Mouse (Mus musculus) small intestine, adult 2 months (tissue): ENCODE measurements around the gene Olfr1388.

Source experiments
- CTCF ChIP-seq: fragments of 200-500 bp; IDR thresholded peaks from 2 replicates; pipeline ENCODE4 v1.5.1; 2012; ENCODE audit warnings: low read depth, mild to moderate bottlenecking, control low read depth, inconsistent platforms, low read length, moderate library complexity, mixed read lengths; ENCODE audit not compliant: insufficient replicate concordance, insufficient read length; ENCODE audit errors: extremely low read depth
- POLR2A ChIP-seq: fragments of 200-500 bp; IDR thresholded peaks from 2 replicates; pipeline ENCODE4 v1.6.1; 2012; ENCODE audit warnings: low read depth, mild to moderate bottlenecking, control low read depth, inconsistent platforms, low read length, moderate library complexity

DNA sequence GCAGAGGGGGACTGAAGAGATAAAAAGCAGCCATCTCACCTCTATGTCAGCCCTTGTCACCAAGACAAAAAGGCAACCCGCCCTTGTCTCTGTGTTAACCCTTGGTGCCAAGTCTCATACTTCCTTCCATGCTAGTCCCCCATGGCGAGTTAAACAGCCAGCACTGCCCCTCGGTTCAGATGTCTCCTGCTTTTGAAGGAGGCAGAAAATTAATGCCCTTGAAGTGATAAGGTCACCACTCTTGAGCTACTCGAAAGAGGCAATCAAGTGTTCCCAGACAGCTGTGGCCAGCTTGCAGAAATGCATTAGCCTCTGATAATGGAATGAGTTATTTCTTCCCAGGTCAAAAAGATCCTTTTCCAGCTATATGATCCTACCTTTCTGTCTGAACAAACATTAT lies 49.5 kb downstream of the Olfr1388 start:
- TF ChIP-seq POLR2A (no peak), CTCF (no peak)
